Mouse (Mus musculus) spleen, postnatal 14 days (tissue): ENCODE measurements around the gene Bst2.
"Not testable (repeated sequence)": the region's sequence is repeated elsewhere in the genome, so short reads cannot be mapped to it uniquely, and the experiment has no call there.

Experiments used
- DNase-seq, 2 experiments: peaks; one replicate each; pipeline ENCODE4 v3.0.0; 2021 to 2022; ENCODE audit warnings: low spot score in 2 of 2

The Bst2 gene

GRCm38 (mm10) chr8:71519037-71519825, 18.0 kb downstream of the Bst2 start:
- DNase-seq = not testable (repeated sequence)

GRCm38 (mm10) chr8:71516786-71517185, 20.5 kb downstream of the Bst2 start:
- no peak for DNase-seq

- no peak for DNase-seq
Observed at GRCm38 (mm10) chr8:71515043-71515442, 22.2 kb downstream of the Bst2 start.

GRCm38 (mm10) chr8:71513018-71513754, 24.1 kb downstream of the Bst2 start:
- DNase-seq = no peak

GRCm38 (mm10) chr8:71511644-71512043, 25.6 kb downstream of the Bst2 start, which contains the start of gene Plvap:
Gene Plvap, minus strand, starts transcription at chr8:71511752.
- no peak for DNase-seq

- no peak for DNase-seq
Observed at GRCm38 (mm10) chr8:71509316-71509715, 27.9 kb downstream of the Bst2 start.

- no peak for DNase-seq
Observed at GRCm38 (mm10) chr8:71507589-71508104, 29.6 kb downstream of the Bst2 start.

GRCm38 (mm10) chr8:71505979-71506378, 31.3 kb downstream of the Bst2 start:
- DNase-seq = no peak

- DNase-seq = no peak
Observed at GRCm38 (mm10) chr8:71505326-71505725, 31.9 kb downstream of the Bst2 start.

- no peak for DNase-seq
Observed at GRCm38 (mm10) chr8:71504349-71504748, 32.9 kb downstream of the Bst2 start.

GRCm38 (mm10) chr8:71498816-71499690, 38.2 kb downstream of the Bst2 start:
- no peak for DNase-seq

GRCm38 (mm10) chr8:71497881-71498501, 39.3 kb downstream of the Bst2 start:
- no peak for DNase-seq

- DNase-seq = no peak
Observed at GRCm38 (mm10) chr8:71497077-71497645, 40.1 kb downstream of the Bst2 start.

- DNase-seq = no peak
Observed at GRCm38 (mm10) chr8:71496481-71496880, 40.8 kb downstream of the Bst2 start.

- no peak for DNase-seq
Observed at GRCm38 (mm10) chr8:71495811-71496210, 41.4 kb downstream of the Bst2 start.

- peak; percentile 61 to 79 for DNase-seq
Observed at GRCm38 (mm10) chr8:71495039-71495438, 42.2 kb downstream of the Bst2 start.

GRCm38 (mm10) chr8:71488454-71488853, 48.8 kb downstream of the Bst2 start:
- DNase-seq = peak; percentile 79 to 86

GRCm38 (mm10) chr8:71487691-71488445, 49.4 kb downstream of the Bst2 start, which contains the start of gene Gtpbp3:
Gene Gtpbp3, plus strand, starts transcription at chr8:71488103.
- peak; percentile 62 to 66 for DNase-seq

GRCm38 (mm10) chr8:71486136-71486529, 51.1 kb downstream of the Bst2 start:
- no peak for DNase-seq
